Mouse (Mus musculus) adrenal gland, adult 2 months (tissue): Measurements from ENCODE around the gene Msrb1. TPM values are rescaled to one million over a fixed set of nuclear protein-coding genes. Genes with fewer than 3 reads are reported as not detected.
"Not testable (repeated sequence)": the region's sequence is repeated elsewhere in the genome, so short reads cannot be mapped to it uniquely, and the experiment has no call there.

Experiments used
- DNase-seq: peaks from one replicate; pipeline ENCODE4 v3.0.0; 2021
- long read RNA-seq: library from polyadenylated mRNA; stranded (forward); transcript quantifications from one replicate; pipeline ENCODE4 v2.0.0, GENCODE M21; 2021
- polyA plus RNA-seq: library from polyadenylated mRNA; depleted of rRNA; stranded (reverse); fragments of >200 nt; gene quantifications from 2 replicates; pipeline ENCODE4 v1.2.3, GENCODE M21; 2012; rRNA removed
- total RNA-seq, 2 experiments: library from RNA; stranded (reverse); gene quantifications; 2 replicates each; pipeline ENCODE4 v1.2.3; 2021

Gene Msrb1
- total RNA-seq, result 100 to 1,000 TPM in 1 of 2 experiments, 10 to 100 TPM in 1; 95.7 to 101 TPM
- polyA plus RNA-seq, result 108 and 118 TPM in 2 replicates
- long read RNA-seq, transcript Msrb1-202 (5 exons, 886 nt), result major isoform, 12 of 18 reads
- long read RNA-seq, partial matches to known transcripts, result 1 of 18 reads
- long read RNA-seq, other reads (novel, unspliced or antisense), result 1 of 18 reads

- DNase-seq, result peak; percentile 98
These were observed at the start of gene Msrb1 for GRCm38 (mm10) chr17:24736330-24737051. TSS of gene Msrb1 (plus strand) at chr17:24736642.

GRCm38 (mm10) chr17:24687146-24687595, 49.3 kb upstream of the Msrb1 start:
- DNase-seq, result peak; percentile 75

GRCm38 (mm10) chr17:24687599-24687998, 48.8 kb upstream of the Msrb1 start:
- DNase-seq, result no peak

- no peak for DNase-seq
These were observed 47.0 kb upstream of the Msrb1 start, which contains the start of gene Syngr3 for GRCm38 (mm10) chr17:24689251-24690081. TSS of gene Syngr3 (minus strand) at chr17:24689955.

GRCm38 (mm10) chr17:24692385-24692784, 44.1 kb upstream of the Msrb1 start:
- no peak for DNase-seq

- no peak for DNase-seq
These were observed 41.0 kb upstream of the Msrb1 start for GRCm38 (mm10) chr17:24695326-24696010.

- peak; percentile 97 for DNase-seq
These were observed 40.3 kb upstream of the Msrb1 start, which contains the start of the genes Gfer and Noxo1 for GRCm38 (mm10) chr17:24696011-24696697. TSS of gene Gfer (minus strand) at chr17:24696156. TSS of gene Noxo1 (plus strand) at chr17:24696234.

- DNase-seq, result no peak
These were observed 38.5 kb upstream of the Msrb1 start for GRCm38 (mm10) chr17:24697985-24698384.

- DNase-seq, result no peak
These were observed 37.7 kb upstream of the Msrb1 start for GRCm38 (mm10) chr17:24698715-24699114.

GRCm38 (mm10) chr17:24699473-24699872, 37.0 kb upstream of the Msrb1 start:
- no peak for DNase-seq

GRCm38 (mm10) chr17:24701251-24701650, 35.2 kb upstream of the Msrb1 start:
- no peak for DNase-seq

- no peak for DNase-seq
These were observed 30.6 kb upstream of the Msrb1 start for GRCm38 (mm10) chr17:24705821-24706220.

GRCm38 (mm10) chr17:24706982-24707800, 29.3 kb upstream of the Msrb1 start, which contains the start of gene Tbl3:
TSS of gene Tbl3 (minus strand) at chr17:24707660.
- peak; percentile 95 for DNase-seq

GRCm38 (mm10) chr17:24707801-24708425, 28.5 kb upstream of the Msrb1 start:
- no peak for DNase-seq

GRCm38 (mm10) chr17:24708646-24709045, 27.8 kb upstream of the Msrb1 start:
- no peak for DNase-seq

GRCm38 (mm10) chr17:24715556-24715955, 20.9 kb upstream of the Msrb1 start:
- DNase-seq, result no peak

- DNase-seq, result no peak
These were observed 20.2 kb upstream of the Msrb1 start for GRCm38 (mm10) chr17:24716166-24716682.

- no peak for DNase-seq
These were observed 18.5 kb upstream of the Msrb1 start, which contains the start of the genes Rnf151 and Rps2 for GRCm38 (mm10) chr17:24717943-24718342. TSS of gene Rnf151 (minus strand) at chr17:24718063. TSS of gene Rps2 (plus strand) at chr17:24718116.

- DNase-seq, result not testable (repeated sequence)
These were observed 17.5 kb upstream of the Msrb1 start for GRCm38 (mm10) chr17:24718938-24719337.
